8 mouse cellular contexts compared by ENCODE assay signal in genomic region chr7:118102678-118103461, GRCm38 (mm10). TPM values are rescaled to one million over a fixed set of nuclear protein-coding genes. Genes with fewer than 3 reads are reported as not detected.
DNase-seq lines count a peak whose midpoint lies in the region; ATAC-seq and TF ChIP-seq lines count a peak whose summit lies in the region.

No protein-coding gene starts in this region.

- peak; percentile 48 for ATAC-seq in hindbrain, embryonic 11.5 days (ENCODE audit: low FRiP score)
- peak; percentile 48; the same call in 1 of the 2 replicates for ATAC-seq in hindbrain, postnatal 0 days
- peak; percentile 51 for ATAC-seq in midbrain, embryonic 12.5 days (ENCODE audit: low FRiP score, low read depth)

- TF ChIP-seq POLR2A in lung, adult 2 months (IDR thresholded peaks at IDR 0.05; ENCODE audit: borderline replicate concordance, extremely low read depth, low read depth, low read length) = no peak

- H3K4me3 ChIP-seq in hindbrain, embryonic 11.5 days (ENCODE audit: low read depth, low read length) = no peak overlapping the region
- H3K4me3 ChIP-seq in hindbrain, embryonic 10.5 days = no peak overlapping the region
- no peak overlapping the region for H3K4me3 ChIP-seq in hindbrain, postnatal 0 days (ENCODE audit: low read length)
- no peak overlapping the region for H3K4me3 ChIP-seq in midbrain, embryonic 12.5 days
- no peak overlapping the region for H3K4me3 ChIP-seq in lung, adult 2 months (replicated peaks; ENCODE audit: extremely low read depth, low read depth, low read length)

- H3K9ac ChIP-seq in hindbrain, embryonic 11.5 days (ENCODE audit: low read depth, low read length) = no peak overlapping the region
- no peak overlapping the region for H3K9ac ChIP-seq in hindbrain, postnatal 0 days (replicated peaks; ENCODE audit: low read length)
- H3K9ac ChIP-seq in midbrain, embryonic 12.5 days (replicated peaks) = no peak overlapping the region

- no peaks in the 10 kb centered on the region for H3K4me1 ChIP-seq in hindbrain, embryonic 11.5 days (replicated peaks; ENCODE audit: control insufficient read depth, insufficient read depth, low read length)
- peaks cover 2% of the 10 kb centered on the region; the same call in 1 of the 2 replicates for H3K4me1 ChIP-seq in hindbrain, embryonic 10.5 days (replicated peaks)
- H3K4me1 ChIP-seq in hindbrain, postnatal 0 days (ENCODE audit: insufficient read depth, low read length) = no peaks in the 10 kb centered on the region
- H3K4me1 ChIP-seq in midbrain, embryonic 12.5 days = no peaks in the 10 kb centered on the region
- no peaks in the 10 kb centered on the region for H3K4me1 ChIP-seq in lung, adult 2 months (ENCODE audit: control insufficient read depth, insufficient read depth, low read length)

- DNase-seq in hindbrain, embryonic 11.5 days (ENCODE audit: low spot score) = peak; percentile 21
- no peak for DNase-seq in hindbrain, embryonic 10.5 days (ENCODE audit: low spot score)
- DNase-seq in embryo, embryonic 10.5 days (ENCODE audit: low spot score) = peak; percentile 10
- no peak for DNase-seq in hindbrain, postnatal 0 days (ENCODE audit: low spot score)
- no peak for DNase-seq in urinary bladder, postnatal 14 days (ENCODE audit: low spot score)
- DNase-seq in lung, adult 2 months = no peak
- no peak for DNase-seq in heart, postnatal 36 days

- intact Hi-C loops in heart, postnatal 36 days (cut with DNase I) = loop anchor here (2.0 to 10.0 kb wide), 6 partner anchors 221 to 1458 kb away; partner anchors contain the start of gene Xylt1

- H3K9me3 ChIP-seq in hindbrain, embryonic 11.5 days (ENCODE audit: control insufficient read depth, low read length) = no peaks in the 10 kb centered on the region
- H3K9me3 ChIP-seq in hindbrain, embryonic 10.5 days = no peaks in the 10 kb centered on the region
- H3K9me3 ChIP-seq in hindbrain, postnatal 0 days (ENCODE audit: low read length) = no peaks in the 10 kb centered on the region
- H3K9me3 ChIP-seq in midbrain, embryonic 12.5 days = no peaks in the 10 kb centered on the region

- peaks cover 15% of the 10 kb centered on the region; the same call in 1 of the 2 replicates for H3K36me3 ChIP-seq in hindbrain, embryonic 11.5 days (ENCODE audit: control insufficient read depth, insufficient read depth, low read length)
- peaks cover 42% of the 10 kb centered on the region for H3K36me3 ChIP-seq in hindbrain, embryonic 10.5 days
- H3K36me3 ChIP-seq in hindbrain, postnatal 0 days (ENCODE audit: insufficient read depth, low read length) = peaks cover 22% of the 10 kb centered on the region
- H3K36me3 ChIP-seq in midbrain, embryonic 12.5 days = peaks cover 35% of the 10 kb centered on the region

- no peak overlapping the region for H3K27ac ChIP-seq in hindbrain, embryonic 11.5 days (ENCODE audit: low read depth, low read length)
- no peak overlapping the region for H3K27ac ChIP-seq in hindbrain, embryonic 10.5 days
- no peak overlapping the region for H3K27ac ChIP-seq in hindbrain, postnatal 0 days
- 0 out of 2 replicates have a peak overlapping the region, but pooled peaks have one; percentile 15 for H3K27ac ChIP-seq in midbrain, embryonic 12.5 days (replicated peaks)

- WGBS in hindbrain, embryonic 11.5 days = 37% methylated on average over 4 of the region's 4 CpGs
- 47% methylated on average over 4 of the region's 4 CpGs for WGBS in hindbrain, embryonic 10.5 days
- WGBS in hindbrain, postnatal 0 days = 52% methylated on average over 4 of the region's 4 CpGs
- 51% methylated on average over 4 of the region's 4 CpGs for WGBS in midbrain, embryonic 12.5 days
- WGBS in lung, adult 2 months = 45% methylated on average over 4 of the region's 4 CpGs

- no peak for TF ChIP-seq CTCF in hindbrain, postnatal 0 days (IDR thresholded peaks at IDR 0.05; ENCODE audit: low read depth)
- TF ChIP-seq CTCF in lung, adult 2 months (IDR thresholded peaks at IDR 0.05; ENCODE audit: insufficient read depth, low read length) = no peak

- no peaks in the 10 kb centered on the region for H3K27me3 ChIP-seq in hindbrain, embryonic 11.5 days (ENCODE audit: control insufficient read depth, insufficient read depth, low read length)
- H3K27me3 ChIP-seq in hindbrain, embryonic 10.5 days (ENCODE audit: insufficient read depth, poor library complexity, severe bottlenecking) = no peaks in the 10 kb centered on the region
- no peaks in the 10 kb centered on the region for H3K27me3 ChIP-seq in hindbrain, postnatal 0 days (ENCODE audit: insufficient read depth, low read length)
- H3K27me3 ChIP-seq in midbrain, embryonic 12.5 days = no peaks in the 10 kb centered on the region

- no peak overlapping the region for H3K4me2 ChIP-seq in hindbrain, embryonic 11.5 days (replicated peaks; ENCODE audit: low read depth, low read length)
- H3K4me2 ChIP-seq in hindbrain, postnatal 0 days (ENCODE audit: low read depth, low read length) = no peak overlapping the region
- no peak overlapping the region for H3K4me2 ChIP-seq in midbrain, embryonic 12.5 days (replicated peaks)

RNA-seq across cellular contexts. Expression of gene Rps15a, which starts 13.1 kb away (rescaled TPM):
- polyA plus RNA-seq in hindbrain, embryonic 11.5 days (2014; fragmentation: Nextera tagmentation; extraction: Ambion mirVana) = 611 and 623 TPM in 2 replicates
- polyA plus RNA-seq in hindbrain, embryonic 10.5 days (2016; fragmentation: Nextera tagmentation; extraction: Ambion mirVana) = 573 and 635 TPM in 2 replicates
- 132 and 176 TPM in 2 replicates for total RNA-seq in hindbrain, postnatal 0 days (2014; rRNA removed)
- 368 and 402 TPM in 2 replicates for polyA plus RNA-seq in hindbrain, postnatal 0 days (2015; fragmentation: Nextera tagmentation; extraction: Ambion mirVana)
- polyA plus RNA-seq in midbrain, embryonic 12.5 days (2016; fragmentation: Nextera tagmentation; extraction: Ambion mirVana) = 523 and 525 TPM in 2 replicates
- 435 and 792 TPM in 2 replicates for polyA plus RNA-seq in lung, adult 2 months (2012; rRNA removed)
- 100 to 1,000 TPM; 519 to 578 TPM for total RNA-seq in heart, postnatal 36 days (2021)

RNA-seq across cellular contexts. Expression of gene Arl6ip1, which starts 26.6 kb away (rescaled TPM):
- 435 and 453 TPM in 2 replicates for polyA plus RNA-seq in hindbrain, embryonic 11.5 days (2014; fragmentation: Nextera tagmentation; extraction: Ambion mirVana)
- 364 and 477 TPM in 2 replicates for polyA plus RNA-seq in hindbrain, embryonic 10.5 days (2016; fragmentation: Nextera tagmentation; extraction: Ambion mirVana)
- 643 and 734 TPM in 2 replicates for total RNA-seq in hindbrain, postnatal 0 days (2014; rRNA removed)
- 747 and 812 TPM in 2 replicates for polyA plus RNA-seq in hindbrain, postnatal 0 days (2015; fragmentation: Nextera tagmentation; extraction: Ambion mirVana)
- polyA plus RNA-seq in midbrain, embryonic 12.5 days (2016; fragmentation: Nextera tagmentation; extraction: Ambion mirVana) = 505 and 557 TPM in 2 replicates
- 58.1 and 110 TPM in 2 replicates for polyA plus RNA-seq in lung, adult 2 months (2012; rRNA removed)
- total RNA-seq in heart, postnatal 36 days (2021) = 10 to 100 TPM; 25.2 to 32.7 TPM

Comparison
In these comparisons a context has a peak if more than half of its experiments do, and no peak if none do; other contexts are left out.
1. DNase-seq: peak in hindbrain, embryonic 11.5 days (single experiment) and embryo, embryonic 10.5 days (single experiment); none in hindbrain, embryonic 10.5 days (single experiment), hindbrain, postnatal 0 days (single experiment), urinary bladder, postnatal 14 days (single experiment), lung, adult 2 months (single experiment) and heart, postnatal 36 days (0 of 2).
2. Peak in every context shown above with its lines, with median percentiles within 50 percentile points of each other: ATAC-seq.